Mouse (Mus musculus) olfactory bulb, adult 2 months (tissue): ENCODE measurements around the gene Map3k13.

ENCODE experiments used
- CTCF ChIP-seq: fragments of 200-500 bp; IDR thresholded peaks from 2 replicates; pipeline ENCODE4 v1.5.1; 2012; ENCODE audit warnings: low read depth, mild to moderate bottlenecking, low read length, moderate library complexity; ENCODE audit not compliant: insufficient read depth
- POLR2A ChIP-seq: fragments of 200-500 bp; IDR thresholded peaks from 2 replicates; pipeline ENCODE4 v1.6.1; 2012; ENCODE audit warnings: mild to moderate bottlenecking, low read depth, low read length, moderate library complexity; ENCODE audit not compliant: insufficient read depth

DNA sequence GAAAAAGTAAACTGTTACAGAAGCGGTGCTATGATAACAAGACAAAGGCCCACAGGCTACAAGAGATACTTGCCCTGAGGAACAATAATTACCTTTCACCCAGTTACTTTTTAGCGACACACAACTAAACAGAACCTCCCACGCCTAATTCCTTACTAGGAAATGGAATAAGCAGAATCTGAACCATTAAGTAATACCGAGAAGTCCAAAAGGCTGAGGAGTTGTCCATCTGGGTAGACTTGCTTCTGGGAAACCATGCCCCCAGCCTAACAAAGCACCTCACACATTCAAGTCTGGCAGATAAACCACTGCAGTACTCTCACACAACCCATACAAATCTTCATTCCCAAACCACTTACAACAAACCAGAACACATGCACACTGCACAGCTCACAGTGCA is 15.0 kb upstream of the Map3k13 start:
- TF ChIP-seq CTCF, result no peak
- no peak for TF ChIP-seq POLR2A
